Mouse (Mus musculus) liver, embryonic 11.5 days (tissue): Measurements from ENCODE around the gene Olfr172. TPM values are rescaled to one million over a fixed set of nuclear protein-coding genes. Genes with fewer than 3 reads are reported as not detected.

Experiments used
- ATAC-seq: fragments of 200-750 bp; cut with Nextera tagmentation; replicated peaks from 2 replicates; pipeline ENCODE4 v1.8.0; 2017; ENCODE audit warnings: moderate number of reproducible peaks, mild to moderate bottlenecking, moderate TSS enrichment, moderate library complexity; ENCODE audit not compliant: low FRiP score
- DNase-seq: peaks from one replicate; pipeline ENCODE4 v3.0.0-alpha.2; 2017; ENCODE audit warnings: low spot score
- H3K27ac ChIP-seq: fragments of 300-500 bp; sonication (generic); 2 replicates; pipeline ENCODE4 v1.5.1; 2014; ENCODE audit warnings: mild to moderate bottlenecking, low read depth, low read length, control low read depth
- H3K27me3 ChIP-seq: fragments of 300-500 bp; sonication (generic); replicated peaks from 2 replicates; pipeline ENCODE4 v1.6.1; 2014; ENCODE audit warnings: low read length, mixed read lengths; ENCODE audit not compliant: control insufficient read depth, insufficient read depth
- H3K36me3 ChIP-seq: fragments of 300-500 bp; sonication (generic); 2 replicates; pipeline ENCODE4 v1.6.1; 2014; ENCODE audit warnings: mild to moderate bottlenecking, low read length, moderate library complexity, mixed read lengths; ENCODE audit not compliant: control insufficient read depth, insufficient read depth
- H3K4me1 ChIP-seq: fragments of 300-500 bp; sonication (generic); replicated peaks from 2 replicates; pipeline ENCODE4 v1.6.1; 2014; ENCODE audit warnings: low read length, mixed read lengths; ENCODE audit not compliant: control insufficient read depth, insufficient read depth
- H3K4me2 ChIP-seq: fragments of 300-500 bp; sonication (generic); 2 replicates; pipeline ENCODE4 v1.6.1; 2014; ENCODE audit warnings: mild to moderate bottlenecking, control low read depth, moderate library complexity
- H3K4me3 ChIP-seq: fragments of 300-500 bp; sonication (generic); 2 replicates; pipeline ENCODE4 v1.5.1; 2014; ENCODE audit warnings: low read depth, low read length, control low read depth
- H3K9ac ChIP-seq: fragments of 300-500 bp; sonication (generic); 2 replicates; pipeline ENCODE4 v1.6.1; 2014; ENCODE audit warnings: low read depth, low read length, control low read depth
- H3K9me3 ChIP-seq: fragments of 300-500 bp; sonication (generic); 2 replicates; pipeline ENCODE4 v1.6.1; 2016; ENCODE audit warnings: low read length, inconsistent platforms, mixed read lengths; ENCODE audit not compliant: control insufficient read depth
- WGBS: fragments of 180-500 bp; shearing (Covaris S2); extraction: QIAGEN DNeasy Blood & Tissue Kit; methylation state at CpG from one replicate; pipeline ENCODE4 v1.1.7; 2014; 5-methylcytosine and 5-hydroxymethylcytosine counted together
- polyA plus RNA-seq: library from polyadenylated mRNA; unstranded; fragments of >200 nt; fragmentation: Nextera tagmentation; extraction: Ambion mirVana; gene quantifications from 2 replicates; pipeline ENCODE4 v1.2.1, GENCODE M21; 2014

Gene Olfr172
- polyA plus RNA-seq, result not detected in 2 replicates

DNA sequence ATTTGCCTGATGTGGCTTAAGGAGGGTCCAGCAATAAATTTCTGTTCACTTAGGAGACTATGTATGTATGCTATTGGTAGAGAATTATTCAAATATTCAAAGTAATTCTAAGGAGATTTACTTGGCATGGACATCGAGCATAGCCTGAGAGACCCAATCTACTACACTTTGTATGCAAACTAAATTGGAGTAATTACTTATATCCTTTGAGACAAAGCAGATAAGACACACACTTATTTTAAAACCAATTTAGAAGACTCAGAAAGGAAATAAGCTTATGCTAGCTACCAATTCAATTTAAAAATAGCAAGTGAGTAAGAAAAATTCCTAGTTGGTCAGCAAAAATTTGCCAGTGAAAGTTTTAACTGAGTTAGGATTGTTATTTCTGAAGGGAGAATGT lies at the start of gene Olfr172:
Gene Olfr172 (minus strand): TSS at position 101 of the 400 bp plus-strand sequence.
- H3K9ac ChIP-seq, result no peak within 1 kb of the TSS
- H3K4me3 ChIP-seq, result no peak within 1 kb of the TSS
- 68% methylated on average over 1 of the region's 1 CpGs for WGBS
- ATAC-seq (no peak), DNase-seq (no peak)
- no peaks in the 10 kb centered on the region for H3K27me3 ChIP-seq
- no peaks in the 10 kb centered on the region for H3K36me3 ChIP-seq
- no peaks in the 10 kb centered on the region for H3K4me1 ChIP-seq
- H3K9me3 ChIP-seq, result no peaks in the 10 kb centered on the region
- H3K27ac ChIP-seq, result no peak within 1 kb of the TSS
- no peak within 1 kb of the TSS for H3K4me2 ChIP-seq

GRCm38 (mm10) chr16:58800168-58800567 lies 37.2 kb upstream of the Olfr172 start, which contains the start of gene Olfr173:
TSS of gene Olfr173 (minus strand) at chr16:58800268.
- ATAC-seq (no peak), DNase-seq (no peak)
- Histone ChIP-seq H3K4me2 (no peak within 1 kb of the TSS), H3K27ac (no peak within 1 kb of the TSS), H3K4me1 (no peaks in the 10 kb centered on the region), H3K27me3 (no peaks in the 10 kb centered on the region), H3K9me3 (no peaks in the 10 kb centered on the region), H3K9ac (no peak within 1 kb of the TSS), H3K36me3 (no peaks in the 10 kb centered on the region), H3K4me3 (no peak within 1 kb of the TSS)
- WGBS, result 70% methylated on average over 2 of the region's 2 CpGs

DNA sequence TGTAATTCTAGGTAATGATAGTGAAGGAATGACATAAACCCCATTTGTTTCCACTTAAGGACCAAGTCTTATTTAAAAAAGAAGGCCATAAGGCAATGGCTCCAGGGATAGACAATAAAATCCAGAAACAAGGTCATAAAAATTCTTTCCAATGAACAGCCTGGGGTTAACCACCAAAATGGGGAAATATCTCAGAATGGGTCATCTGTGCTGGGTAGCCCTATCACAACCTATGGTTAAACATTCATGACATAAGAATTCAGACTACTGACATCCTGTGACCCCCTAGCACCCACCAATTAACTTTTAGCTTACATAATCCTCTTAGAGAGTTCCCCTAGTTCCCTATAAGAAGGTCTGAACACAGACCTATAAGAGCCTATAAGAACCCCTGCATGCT lies 6.8 kb downstream of the Olfr172 start:
- Histone ChIP-seq H3K9ac (no peak overlapping the region), H3K9me3 (no peaks in the 10 kb centered on the region), H3K4me3 (no peak overlapping the region), H3K4me1 (no peaks in the 10 kb centered on the region), H3K4me2 (no peak overlapping the region), H3K27me3 (no peaks in the 10 kb centered on the region), H3K27ac (no peak overlapping the region), H3K36me3 (no peaks in the 10 kb centered on the region)
- DNase-seq, result no peak
- no peak for ATAC-seq

DNA sequence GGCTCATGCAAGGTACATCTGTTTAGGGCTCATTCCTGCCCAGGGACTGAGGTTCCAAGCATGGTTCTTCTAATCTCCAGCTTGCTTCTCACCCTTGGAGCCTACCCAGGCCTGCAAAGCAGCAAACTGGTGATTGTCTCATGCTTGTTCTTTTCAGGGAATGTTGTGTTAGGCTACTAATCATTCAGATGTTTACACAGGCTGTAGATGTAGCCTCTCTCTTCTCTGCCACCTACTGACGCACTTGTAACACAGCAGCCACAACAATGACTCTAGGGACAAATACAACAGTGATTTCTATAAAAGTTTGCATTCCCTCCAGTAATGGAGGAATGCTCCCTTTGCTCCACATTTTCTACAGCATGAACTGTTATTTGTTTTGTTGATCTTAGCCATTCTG lies 11.7 kb downstream of the Olfr172 start:
- no peaks in the 10 kb centered on the region for H3K27me3 ChIP-seq
- no peaks in the 10 kb centered on the region for H3K36me3 ChIP-seq
- ATAC-seq (no peak; the same call in 1 of the 2 replicates), DNase-seq (no peak)
- 31% methylated on average over 1 of the region's 1 CpGs for WGBS
- no peak overlapping the region for H3K27ac ChIP-seq
- H3K9ac ChIP-seq, result no peak overlapping the region
- H3K4me1 ChIP-seq, result no peaks in the 10 kb centered on the region
- H3K4me3 ChIP-seq, result no peak overlapping the region
- no peaks in the 10 kb centered on the region for H3K9me3 ChIP-seq
- no peak overlapping the region for H3K4me2 ChIP-seq

- no peaks in the 10 kb centered on the region for H3K27me3 ChIP-seq
- DNase-seq (no peak), ATAC-seq (no peak)
- WGBS, result 58% methylated on average over 4 of the region's 4 CpGs
- no peaks in the 10 kb centered on the region for H3K9me3 ChIP-seq
- H3K4me2 ChIP-seq, result no peak overlapping the region
- no peak overlapping the region for H3K9ac ChIP-seq
- no peaks in the 10 kb centered on the region for H3K4me1 ChIP-seq
- H3K36me3 ChIP-seq, result no peaks in the 10 kb centered on the region
- H3K27ac ChIP-seq, result no peak overlapping the region
- H3K4me3 ChIP-seq, result no peak overlapping the region
Measured at GRCm38 (mm10) chr16:58746715-58747114, 16.3 kb downstream of the Olfr172 start.

DNA sequence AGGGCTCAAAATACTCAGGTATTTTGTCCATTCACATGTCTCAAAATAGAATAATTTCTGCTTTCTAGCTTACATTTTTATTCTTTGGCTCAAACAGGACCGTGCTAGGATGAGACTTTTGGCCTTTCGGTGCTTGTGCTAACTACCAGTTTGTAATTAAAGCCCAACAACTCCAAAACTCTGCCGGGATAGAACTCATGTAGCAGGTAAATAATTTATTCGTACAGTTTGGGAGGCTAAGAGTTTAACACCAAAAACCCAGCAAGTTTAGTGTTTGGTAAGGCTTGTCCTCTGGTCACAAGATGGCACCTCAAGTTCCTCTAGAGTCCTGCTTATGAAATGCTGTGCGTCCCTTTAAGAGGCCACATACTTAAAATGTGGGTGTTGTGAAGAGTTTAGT lies 22.2 kb downstream of the Olfr172 start:
- Histone ChIP-seq H3K4me3 (no peak overlapping the region), H3K9me3 (no peaks in the 10 kb centered on the region), H3K4me1 (0 out of 2 replicates have a peak, but pooled peaks cover 3% of the 10 kb centered on the region), H3K27ac (no peak overlapping the region), H3K27me3 (no peaks in the 10 kb centered on the region), H3K36me3 (no peaks in the 10 kb centered on the region), H3K4me2 (no peak overlapping the region), H3K9ac (no peak overlapping the region)
- 83% methylated on average over 5 of the region's 5 CpGs for WGBS
- no peak for ATAC-seq
- DNase-seq, result no peak

DNA sequence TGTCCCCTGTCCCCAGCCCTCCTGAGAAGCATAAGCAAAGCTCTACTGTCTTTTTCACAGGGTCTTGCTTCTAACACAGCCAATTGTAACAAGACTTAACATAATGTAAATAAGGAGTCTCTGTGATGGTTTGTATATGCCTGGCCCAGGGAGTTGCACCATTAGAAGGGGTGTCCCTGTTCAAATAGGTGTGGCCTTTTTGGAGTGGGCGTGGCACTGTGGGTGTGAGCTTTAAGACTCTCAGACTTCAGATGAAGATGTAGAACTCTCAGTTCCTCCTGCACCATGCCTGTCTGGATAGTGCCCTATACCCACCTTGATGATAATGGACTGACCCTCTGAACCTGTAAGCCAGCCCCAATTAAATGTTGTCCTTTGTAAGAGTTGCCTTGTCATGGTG lies 24.2 kb downstream of the Olfr172 start:
- Histone ChIP-seq H3K27me3 (no peaks in the 10 kb centered on the region), H3K9ac (no peak overlapping the region), H3K4me1 (0 out of 2 replicates have a peak, but pooled peaks cover 3% of the 10 kb centered on the region), H3K4me3 (no peak overlapping the region), H3K9me3 (no peaks in the 10 kb centered on the region), H3K27ac (no peak overlapping the region), H3K4me2 (no peak overlapping the region), H3K36me3 (no peaks in the 10 kb centered on the region)
- WGBS, result 78% methylated on average over 1 of the region's 1 CpGs
- no peak for DNase-seq
- peak; percentile 41; the same call in 1 of the 2 replicates for ATAC-seq

GRCm38 (mm10) chr16:58738205-58738604 lies 24.8 kb downstream of the Olfr172 start:
- ATAC-seq (no peak), DNase-seq (no peak)
- H3K9ac ChIP-seq, result no peak overlapping the region
- no peak overlapping the region for H3K4me3 ChIP-seq
- H3K9me3 ChIP-seq, result no peaks in the 10 kb centered on the region
- 0 out of 2 replicates have a peak, but pooled peaks cover 3% of the 10 kb centered on the region for H3K4me1 ChIP-seq
- H3K27ac ChIP-seq, result no peak overlapping the region
- no peaks in the 10 kb centered on the region for H3K27me3 ChIP-seq
- H3K4me2 ChIP-seq, result no peak overlapping the region
- H3K36me3 ChIP-seq, result peaks cover under 1% of the 10 kb centered on the region; the same call in 1 of the 2 replicates
- WGBS, result 70% methylated on average over 4 of the region's 4 CpGs

DNA sequence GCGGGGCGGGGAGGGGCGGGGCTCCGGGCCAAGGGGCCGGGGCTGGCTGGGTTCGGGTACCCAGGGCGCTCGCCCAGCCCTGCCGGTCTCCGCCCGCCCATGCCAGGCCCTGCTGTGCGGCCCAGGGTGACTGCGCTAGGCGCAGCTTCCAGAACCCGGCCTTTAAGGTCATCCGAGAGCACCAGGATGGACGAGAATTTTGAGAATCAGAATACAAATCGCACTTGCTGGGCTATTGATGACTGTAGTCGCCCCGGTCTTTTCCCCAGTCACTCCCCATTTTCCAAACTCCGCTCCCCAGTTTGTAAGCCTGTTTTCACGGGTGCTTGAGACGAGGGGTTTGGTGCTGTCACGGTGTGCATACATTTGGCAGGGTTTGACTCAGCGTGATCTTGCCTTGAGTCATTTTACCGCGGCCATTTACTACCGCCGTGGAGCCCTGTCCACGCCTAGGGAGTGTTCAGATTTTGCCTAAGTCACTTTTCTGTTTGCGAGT lies 34.8 kb downstream of the Olfr172 start:
- H3K9ac ChIP-seq, result peak overlapping the region; percentile 72
- H3K36me3 ChIP-seq, result peaks cover 23% of the 10 kb centered on the region
- H3K4me1 ChIP-seq, result peaks cover 4% of the 10 kb centered on the region; the same call in 1 of the 2 replicates
- under 1% methylated on average over 23 of the region's 31 CpGs for WGBS
- no peak for DNase-seq
- peak overlapping the region; percentile 73 for H3K4me3 ChIP-seq
- peak overlapping the region; percentile 77 for H3K4me2 ChIP-seq
- no peaks in the 10 kb centered on the region for H3K27me3 ChIP-seq
- no peaks in the 10 kb centered on the region for H3K9me3 ChIP-seq
- peak overlapping the region; percentile 63; the same call in 1 of the 2 replicates for H3K27ac ChIP-seq
- peak; percentile 88 for ATAC-seq
